Mouse (Mus musculus) naive thymus-derived CD4-positive, alpha-beta T cell, adult 2 months (primary cell): ENCODE data around the gene Fam57a.
"Not testable (repeated sequence)": the region's sequence is repeated elsewhere in the genome, so short reads cannot be mapped to it uniquely, and the experiment has no call there.

Experiments used
- DNase-seq: peaks from one replicate; pipeline ENCODE4 v3.0.0-alpha.2; 2011; ENCODE audit warnings: low read depth

Fam57a gene

GRCm38 (mm10) chr11:76180146-76180540 is 672 bp downstream of the Fam57a start:
- no peak for DNase-seq

DNA sequence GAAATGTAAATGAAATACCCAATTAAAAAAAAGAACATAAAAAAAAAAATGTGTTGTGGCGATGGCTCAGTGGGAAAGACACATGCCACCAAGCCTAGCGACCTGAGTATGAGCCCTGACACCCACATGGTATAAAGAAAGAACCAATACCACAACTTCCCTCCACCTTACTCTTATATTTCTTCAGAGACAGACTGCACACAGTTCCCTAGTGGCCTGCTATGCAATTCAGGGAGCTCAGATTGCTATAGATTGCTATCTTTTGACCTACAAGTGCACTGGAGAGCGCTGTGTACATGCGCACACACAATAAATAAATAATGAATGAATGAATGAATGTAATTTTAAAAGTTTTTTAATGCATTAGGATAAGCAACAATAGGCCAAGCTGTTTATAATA is 4.3 kb downstream of the Fam57a start:
- no peak for DNase-seq

GRCm38 (mm10) chr11:76186908-76187307 is 7.4 kb downstream of the Fam57a start:
- DNase-seq: peak; percentile 23

GRCm38 (mm10) chr11:76196275-76196976 is 17.0 kb downstream of the Fam57a start:
- DNase-seq: no peak

- DNase-seq: no peak
These were observed 17.6 kb downstream of the Fam57a start for GRCm38 (mm10) chr11:76196977-76197469.

DNA sequence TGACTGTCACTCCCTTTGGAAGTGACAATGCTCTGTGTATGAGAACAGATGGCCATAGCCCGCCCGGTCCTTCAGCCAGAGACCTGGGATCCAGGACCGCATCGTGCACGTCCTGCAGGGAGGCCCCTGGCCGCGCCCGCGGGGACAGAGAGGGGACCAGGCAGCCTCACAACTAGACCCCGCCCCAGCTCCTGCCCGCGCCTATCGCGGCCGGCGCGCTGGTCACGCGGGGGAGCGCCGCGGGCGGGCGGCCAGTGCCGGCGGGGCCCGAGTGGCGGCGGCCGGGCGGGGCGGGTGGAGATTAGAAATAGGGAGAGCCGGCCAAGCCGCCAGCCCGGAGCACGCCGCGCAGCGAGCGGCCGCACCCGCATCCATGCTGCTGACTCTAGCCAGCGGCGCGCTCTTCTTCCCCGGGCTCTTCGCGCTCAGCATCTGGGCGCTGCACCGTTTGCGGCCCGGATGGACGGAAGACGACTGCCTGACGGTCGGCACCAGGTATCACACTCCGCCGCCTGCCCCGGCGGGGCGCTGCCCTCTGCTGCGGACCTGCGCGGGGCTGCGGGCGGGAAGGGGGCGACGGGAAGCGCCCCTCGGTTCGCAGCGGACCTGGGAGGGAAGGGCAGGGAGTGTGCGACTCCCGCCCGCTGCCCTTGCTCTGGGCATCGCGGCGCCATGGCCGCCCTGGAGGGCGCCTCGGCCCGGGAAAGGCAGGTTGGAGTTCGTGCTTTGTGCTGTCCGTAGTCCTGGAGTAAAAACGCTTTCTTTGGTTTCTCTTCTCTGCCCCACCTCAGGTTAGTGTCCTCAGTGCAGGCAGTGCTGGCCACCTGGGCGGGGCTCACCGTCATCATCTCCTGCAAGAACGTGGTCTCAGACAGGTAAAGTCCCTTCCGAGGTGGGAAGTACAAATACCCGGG is 22.5 kb downstream of the Fam57a start:
- DNase-seq: peak; percentile 51

DNA sequence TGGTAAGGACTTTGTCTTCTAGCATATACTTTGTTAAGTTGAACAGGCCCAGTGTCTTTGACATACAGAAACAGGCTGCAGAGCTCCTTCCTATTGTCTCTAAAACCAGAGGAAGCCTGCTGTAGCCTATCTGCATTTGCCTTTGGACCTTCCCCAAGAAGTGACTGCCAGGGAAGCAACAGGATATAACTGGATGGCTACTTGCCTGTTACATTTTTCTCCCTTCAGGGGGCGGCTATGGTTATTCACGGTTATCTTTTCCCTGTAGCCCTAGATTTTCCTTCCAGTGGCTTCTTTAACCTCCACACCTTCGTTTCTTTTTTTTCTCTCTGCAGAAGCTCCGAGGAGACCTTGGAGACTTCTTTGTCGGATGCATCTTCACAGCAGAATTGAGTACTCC is 27.3 kb downstream of the Fam57a start:
- no peak for DNase-seq

DNA sequence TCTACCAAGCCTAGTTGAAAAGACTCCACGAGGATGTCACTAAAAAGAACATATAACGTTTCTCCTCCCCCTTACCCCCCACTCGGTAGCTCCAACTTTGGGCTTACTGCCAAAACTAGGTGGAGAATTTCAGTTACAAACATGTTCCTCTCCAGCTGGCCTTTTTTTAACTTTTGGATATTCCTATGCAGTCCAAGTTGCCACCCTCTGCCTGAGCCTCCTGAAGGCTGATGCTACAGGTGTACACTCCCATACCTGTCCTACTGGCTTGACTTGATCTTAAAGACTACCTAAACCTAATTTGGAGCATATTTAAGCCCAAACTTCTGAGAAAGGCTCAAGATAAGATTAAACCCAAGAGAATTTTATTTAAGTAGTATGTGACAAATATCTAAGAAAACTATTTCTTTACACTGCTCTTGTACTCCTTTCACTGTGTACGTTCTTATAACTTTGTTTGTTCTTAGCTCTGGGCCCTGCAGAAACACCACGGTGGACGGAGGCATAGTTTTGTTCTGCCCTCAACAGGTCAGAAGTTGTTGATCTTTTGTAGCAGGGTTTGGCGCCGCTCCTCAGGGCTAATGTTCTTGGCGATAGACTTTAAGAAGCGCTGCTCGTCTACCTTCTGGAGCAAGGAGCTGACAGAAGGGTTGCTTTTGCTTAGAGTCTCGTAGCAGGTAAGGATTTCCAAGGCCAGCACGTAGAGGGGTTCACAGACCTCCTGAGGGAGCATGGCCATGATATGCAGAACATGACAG is 30.9 kb downstream of the Fam57a start:
- DNase-seq: no peak

DNA sequence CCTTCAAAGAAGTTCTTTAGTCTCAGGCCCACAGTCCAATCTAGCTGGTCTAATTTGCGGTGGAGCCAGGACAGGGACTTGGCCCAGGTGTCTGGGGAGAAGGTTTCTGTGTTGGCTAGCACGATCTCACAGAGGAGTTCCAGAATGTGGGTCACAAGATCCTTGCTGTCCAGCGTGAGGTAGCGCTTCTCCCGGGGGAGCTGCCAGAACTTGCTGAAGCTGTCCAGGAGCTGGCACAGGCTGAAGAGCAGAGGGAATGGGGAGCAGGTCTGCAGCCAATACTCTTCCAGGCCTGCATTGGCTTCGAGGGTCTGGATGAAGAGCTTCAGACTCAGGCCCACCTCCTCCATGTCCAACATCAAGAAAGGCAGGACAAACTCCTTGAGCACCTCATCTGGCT is 32.1 kb downstream of the Fam57a start:
- not testable (repeated sequence) for DNase-seq

DNA sequence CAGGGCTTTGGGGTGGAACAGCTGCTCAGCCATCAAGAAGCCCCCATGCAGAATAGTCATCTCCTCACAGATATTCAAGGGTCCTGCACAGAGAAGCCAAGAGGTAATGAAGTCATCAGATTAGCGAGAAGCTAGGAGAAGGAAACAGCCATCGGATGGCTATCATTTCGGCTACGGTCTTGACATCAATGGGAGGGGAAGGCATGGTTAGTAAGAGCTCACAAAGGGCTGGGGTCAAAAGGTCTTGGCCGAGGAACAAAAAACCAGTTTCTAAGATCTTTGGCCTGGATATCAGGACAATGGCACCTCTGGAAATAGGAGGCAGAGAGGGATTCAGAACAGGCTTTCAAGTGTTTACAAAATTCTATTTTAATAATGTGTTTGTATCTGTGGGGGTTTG is 34.4 kb downstream of the Fam57a start:
- no peak for DNase-seq

GRCm38 (mm10) chr11:76215011-76215410 is 35.5 kb downstream of the Fam57a start:
- peak; percentile 46 for DNase-seq

DNA sequence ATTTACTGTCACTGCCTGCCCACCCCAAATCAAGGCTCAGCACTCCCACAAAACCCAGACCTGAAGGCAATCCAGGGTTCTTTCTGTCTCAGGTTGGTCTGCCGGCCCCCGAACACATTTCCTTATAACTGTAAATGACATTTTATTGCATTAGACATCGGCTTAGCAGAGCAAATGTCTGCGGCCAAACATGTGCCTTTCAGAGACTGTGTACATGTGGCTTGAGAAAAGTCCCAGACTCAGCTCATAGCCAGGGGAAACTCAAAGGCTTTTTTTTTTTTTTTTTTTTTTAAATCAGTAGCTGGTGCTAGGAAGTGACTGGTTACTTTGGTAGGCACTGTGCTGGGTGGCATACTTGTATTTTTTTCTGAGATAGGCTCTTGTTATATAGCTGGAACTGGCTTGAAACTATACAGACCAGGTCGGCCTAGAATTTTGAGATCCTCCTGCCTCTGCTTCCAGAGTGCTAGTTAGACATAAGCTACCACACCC is 36.6 kb downstream of the Fam57a start:
- peak; percentile 12 for DNase-seq

GRCm38 (mm10) chr11:76216681-76217389 is 37.4 kb downstream of the Fam57a start:
- no peak for DNase-seq

- DNase-seq: peak; percentile 100
These were observed 37.9 kb downstream of the Fam57a start, which contains the start of the genes Dbil5 and Gemin4 for GRCm38 (mm10) chr11:76217390-76217800. Dbil5 (plus strand) TSS chr11:76217608. Gemin4 (minus strand) TSS chr11:76217664.

DNA sequence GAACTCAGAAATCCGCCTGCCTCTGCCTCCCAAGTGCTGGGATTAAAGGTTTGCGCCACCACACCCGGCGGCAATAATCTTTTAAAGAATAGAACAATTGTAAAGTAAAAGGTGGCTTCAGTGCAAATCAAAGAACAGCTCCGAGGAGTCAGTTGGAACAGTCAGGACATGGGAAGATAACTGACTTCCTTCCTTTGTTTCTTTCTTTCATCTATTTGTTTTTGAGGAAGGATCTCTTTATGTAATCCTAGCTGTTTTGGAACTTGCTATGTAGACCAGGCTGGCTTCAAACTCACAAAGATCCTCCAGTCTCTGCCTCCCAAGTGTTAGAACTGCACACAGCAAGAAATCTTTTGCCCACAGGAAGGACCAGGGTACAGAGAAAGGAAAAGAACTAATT is 45.2 kb downstream of the Fam57a start:
- no peak for DNase-seq

DNA sequence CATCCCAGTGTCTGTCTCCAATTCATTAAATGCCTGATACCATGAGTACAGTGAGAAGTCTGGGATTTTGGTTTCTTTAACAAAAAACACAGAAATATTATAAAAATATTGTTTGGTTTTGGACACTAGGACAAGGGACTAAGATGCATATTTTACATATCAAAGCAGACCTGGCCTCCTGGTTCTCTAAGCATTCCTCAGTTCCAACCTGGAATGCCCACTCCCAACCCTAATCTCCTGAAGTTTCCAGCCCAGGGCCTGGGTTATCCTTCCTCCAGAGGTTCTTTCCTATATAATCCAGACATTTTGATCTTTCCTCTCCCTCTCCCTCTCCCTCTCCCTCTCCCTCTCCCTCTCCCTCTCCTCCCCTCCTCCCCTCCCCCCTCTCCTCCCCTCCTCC is 45.6 kb downstream of the Fam57a start:
- DNase-seq: no peak

DNA sequence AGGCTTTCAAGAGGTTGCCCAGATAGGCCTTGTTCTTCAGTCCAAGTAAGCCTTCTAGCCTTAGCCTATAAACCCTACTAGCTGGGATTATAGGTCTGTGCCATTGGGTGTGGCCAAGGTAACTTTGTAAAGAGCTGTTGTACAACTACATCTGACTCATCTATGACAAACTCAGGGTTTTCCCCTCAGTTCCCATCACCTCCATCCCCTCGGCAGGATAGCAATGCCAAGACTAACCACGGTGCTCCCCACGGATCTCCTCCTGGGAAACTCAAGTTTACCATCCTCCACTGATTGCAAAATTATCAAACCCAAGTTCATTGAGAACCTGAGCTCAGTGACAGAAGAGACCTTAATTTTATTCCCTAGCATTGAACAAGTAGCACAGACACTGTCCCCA is 56.7 kb downstream of the Fam57a start:
- DNase-seq: no peak

- DNase-seq: no peak
These were observed 60.3 kb downstream of the Fam57a start for GRCm38 (mm10) chr11:76239750-76240149.

DNA sequence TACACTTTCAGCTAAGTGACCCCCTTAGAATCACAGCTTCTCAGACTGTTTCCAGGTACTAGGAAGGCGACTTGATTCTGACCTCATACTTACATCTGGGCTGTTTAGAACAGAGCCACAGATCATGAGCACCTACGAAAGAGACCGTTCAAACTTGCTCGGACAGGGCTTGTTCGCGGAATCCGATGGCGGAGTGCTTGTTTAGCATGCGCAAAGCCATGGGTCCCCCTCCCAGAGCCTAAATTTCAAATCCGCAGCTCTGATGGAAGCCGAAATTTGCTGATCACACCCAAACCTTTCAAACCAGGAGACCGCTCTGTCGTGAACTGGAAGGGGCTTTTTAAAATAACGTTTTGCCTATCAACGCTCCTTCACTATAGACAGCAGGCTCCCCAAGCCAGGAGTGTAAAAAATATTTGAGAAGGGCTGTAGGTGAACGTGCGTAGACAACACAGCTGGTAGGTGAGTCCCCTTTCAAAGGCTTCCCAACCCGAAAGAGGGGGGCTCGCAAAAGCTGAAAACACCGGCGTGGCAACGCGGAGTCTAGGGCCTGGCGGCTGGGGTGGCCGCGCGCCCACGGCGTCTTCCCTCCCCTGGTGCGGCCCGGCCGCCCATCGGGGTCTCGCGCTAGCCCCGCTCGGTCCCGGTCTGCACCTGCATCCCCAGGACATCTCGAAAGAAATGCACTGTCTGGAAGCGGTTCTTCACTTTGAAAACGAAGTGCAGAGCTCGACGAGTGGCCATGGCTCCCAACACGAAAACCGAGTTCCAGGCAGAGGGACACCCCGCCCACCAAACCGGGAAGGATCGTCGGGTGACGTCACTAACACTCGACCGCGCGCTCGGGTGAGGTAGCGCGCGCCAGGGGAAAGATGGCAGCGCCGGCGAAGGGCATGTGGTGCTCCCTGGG is 63.7 kb downstream of the Fam57a start, which contains the start of the genes Mrm3 and Glod4:
TSS of gene Mrm3 (plus strand) at position 815 of the 910 bp plus-strand sequence.
TSS of gene Glod4 (minus strand) at position 825 of the 910 bp plus-strand sequence.
- peak; percentile 86 for DNase-seq
